Mouse (Mus musculus): ENCODE results near the gene AU040320. TPM values are rescaled to one million over a fixed set of nuclear protein-coding genes. Genes with fewer than 3 reads are reported as not detected.

AU040320 gene
- polyA plus RNA-seq, 1 experiment from 2014 or later = 10.3 TPM

Other genes with a start within 250 kb of the AU040320 start
- 0.23 and 0.37 TPM in 2 replicates for gene Ago4, start 220.1 kb upstream of the AU040320 start, polyA plus RNA-seq (2016; fragmentation: Nextera tagmentation; extraction: Ambion mirVana)
- 44.4 and 44.5 TPM in 2 replicates for gene Clspn, start 196.6 kb upstream of the AU040320 start, polyA plus RNA-seq (2016; fragmentation: Nextera tagmentation; extraction: Ambion mirVana)
- gene 5730409E04Rik, start 143.7 kb upstream of the AU040320 start, polyA plus RNA-seq (2016; fragmentation: Nextera tagmentation; extraction: Ambion mirVana) = 0.26 and 0.44 TPM in 2 replicates
- gene Psmb2, start 75.9 kb upstream of the AU040320 start, polyA plus RNA-seq (2016; fragmentation: Nextera tagmentation; extraction: Ambion mirVana) = 367 and 374 TPM in 2 replicates
- not detected in 2 replicates for gene Tfap2e, start 17.3 kb upstream of the AU040320 start, polyA plus RNA-seq (2016; fragmentation: Nextera tagmentation; extraction: Ambion mirVana)
- gene Ncdn, start 106 bp upstream of the AU040320 start, polyA plus RNA-seq (2016; fragmentation: Nextera tagmentation; extraction: Ambion mirVana) = 14.7 and 15.2 TPM in 2 replicates
- 8.1 and 8.8 TPM in 2 replicates for gene Zmym4, start 214.6 kb downstream of the AU040320 start, polyA plus RNA-seq (2016; fragmentation: Nextera tagmentation; extraction: Ambion mirVana)

All from liver, embryonic 12.5 days (tissue).